Mouse (Mus musculus): ENCODE measurements around the gene Gm9922. TPM values are rescaled to one million over a fixed set of nuclear protein-coding genes. Genes with fewer than 3 reads are reported as not detected.

The Gm9922 gene
- not detected in 2 replicates for polyA plus RNA-seq (2012)

GRCm38 (mm10) chr14:101729237-101729971, at the start of gene Gm9922, which contains the start of gene Lmo7:
TSS of gene Gm9922 (minus strand) at chr14:101729814.
TSS of gene Lmo7 (plus strand) at chr14:101729957.

Other genes with a start within 250 kb of the Gm9922 start
- gene Tbc1d4, start 120.6 kb downstream of the Gm9922 start, polyA plus RNA-seq (2012): 5.6 and 6.8 TPM in 2 replicates
- gene Commd6, start 89.1 kb downstream of the Gm9922 start, polyA plus RNA-seq (2012): 2.0 and 5.8 TPM in 2 replicates
- gene Uchl3, start 75.8 kb downstream of the Gm9922 start, polyA plus RNA-seq (2012): 16.5 and 17.7 TPM in 2 replicates
- gene Lmo7, start 143 bp upstream of the Gm9922 start, polyA plus RNA-seq (2012): 0.29 and 0.38 TPM in 2 replicates

All from megakaryocyte-erythroid progenitor cell, adult 5 weeks (primary cell).